Comparison of ENCODE assay signal across 28 mouse cellular contexts in the genomic region with DNA sequence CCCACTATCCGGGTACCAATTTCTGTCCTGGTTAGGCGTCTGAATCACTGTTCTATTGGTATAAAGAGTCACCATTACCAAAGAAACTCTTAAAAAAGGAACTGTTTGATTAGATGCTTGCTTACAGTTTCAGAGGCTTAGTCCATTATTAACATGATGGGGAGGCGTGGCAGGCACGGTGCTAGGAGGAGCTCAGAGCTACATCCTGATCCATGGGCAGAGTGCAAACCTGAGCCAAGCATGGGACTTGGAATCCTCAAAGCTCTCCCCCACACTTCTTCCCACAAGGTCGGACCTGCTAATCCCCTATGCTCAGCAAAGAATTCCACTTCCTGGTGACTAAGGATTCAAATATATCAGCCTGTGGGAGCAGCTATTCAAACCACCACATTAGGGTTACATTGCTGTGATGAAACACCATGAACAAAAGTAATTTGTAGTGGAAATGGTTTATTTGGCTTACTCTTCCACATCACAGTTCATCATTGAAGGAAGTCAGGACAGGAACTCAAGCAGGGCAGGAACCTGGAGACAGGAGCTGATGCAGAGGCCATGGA. TPM values are rescaled to one million over a fixed set of nuclear protein-coding genes. Genes with fewer than 3 reads are reported as not detected.
DNase-seq lines count a peak whose midpoint lies in the region; ATAC-seq and TF ChIP-seq lines count a peak whose summit lies in the region.
"Had no signal": no experiment of that assay in that cellular context is flagged by ENCODE, and none has a peak within 500 bp of the region (broad histone marks: within the 10 kb centered on the region; RNA-seq: fewer than 3 reads in every experiment).

No protein-coding gene starts in this region.

- intact Hi-C loops in left cerebral cortex, postnatal 10 days (cut with DNase I): no loop called here

- no peak overlapping the region for H3K4me3 ChIP-seq in kidney, embryonic 15.5 days (replicated peaks)
- no peak overlapping the region for H3K4me3 ChIP-seq in myocyte
- no peak overlapping the region for H3K4me3 ChIP-seq in midbrain, embryonic 14.5 days (replicated peaks; ENCODE audit: low read depth, low read length)
- H3K4me3 ChIP-seq: embryonic facial prominence, embryonic 12.5 days; forebrain, embryonic 10.5 days; forebrain, embryonic 15.5 days; gastrocnemius, adult 2 months; hindbrain, embryonic 12.5 days; intestine, embryonic 15.5 days; midbrain, embryonic 13.5 days; neural tube, embryonic 12.5 days had no signal

- H3K79me2 ChIP-seq in myocyte (ENCODE audit: control insufficient read depth, insufficient read depth): no peaks in the 10 kb centered on the region

- H3ac ChIP-seq in myocyte (ENCODE audit: control insufficient read depth, insufficient read length): no peak overlapping the region

- peak; percentile 17 to 40 for DNase-seq in kidney, adult 8-10 months
- DNase-seq in 416B (ENCODE audit: low read depth): peak; percentile 29
- DNase-seq in brain, adult 2 months (ENCODE audit: low read depth, low spot score): peak; percentile 33
- no peak for DNase-seq in left cerebral cortex, postnatal 10 days (ENCODE audit: extremely low spot score in 1 of 2, low spot score in 2 of 2)
- no peak for DNase-seq in midbrain, embryonic 14.5 days
- DNase-seq: cerebellum, adult 9-10 months; cerebellum, postnatal 36 days; gastrocnemius, adult 2 months; gastrocnemius, postnatal 36 days; liver; lung, adult 2 months; lung, postnatal 10 days; right cerebral cortex, postnatal 4 days; thymus, postnatal 4 days had no signal

- ATAC-seq in kidney, embryonic 15.5 days (replicated peaks; ENCODE audit: low FRiP score): no peak; the same call in 1 of the 2 replicates
- ATAC-seq in midbrain, embryonic 14.5 days (ENCODE audit: low FRiP score, low TSS enrichment): no peak
- ATAC-seq: forebrain, embryonic 15.5 days; hindbrain, postnatal 0 days; intestine, embryonic 15.5 days; midbrain, embryonic 13.5 days had no signal

- no peaks in the 10 kb centered on the region; the same call in 1 of the 2 replicates for H3K9me3 ChIP-seq in kidney, embryonic 15.5 days (replicated peaks)
- H3K9me3 ChIP-seq in midbrain, embryonic 14.5 days (ENCODE audit: control insufficient read depth, low read length): no peaks in the 10 kb centered on the region
- H3K9me3 ChIP-seq: embryonic facial prominence, embryonic 12.5 days; forebrain, embryonic 10.5 days; forebrain, embryonic 15.5 days; hindbrain, embryonic 12.5 days; intestine, embryonic 15.5 days; midbrain, embryonic 13.5 days; neural tube, embryonic 12.5 days had no signal

- H3K36me3 ChIP-seq in kidney, embryonic 15.5 days: no peaks in the 10 kb centered on the region
- no peaks in the 10 kb centered on the region for H3K36me3 ChIP-seq in myocyte (ENCODE audit: control insufficient read depth, insufficient read depth)
- no peaks in the 10 kb centered on the region for H3K36me3 ChIP-seq in midbrain, embryonic 14.5 days (ENCODE audit: control insufficient read depth, insufficient read depth, low read length)
- H3K36me3 ChIP-seq: embryonic facial prominence, embryonic 12.5 days; forebrain, embryonic 10.5 days; forebrain, embryonic 15.5 days; hindbrain, embryonic 12.5 days; intestine, embryonic 15.5 days; midbrain, embryonic 13.5 days; neural tube, embryonic 12.5 days had no signal

- H3K27ac ChIP-seq in kidney, embryonic 15.5 days: no peak overlapping the region
- H3K27ac ChIP-seq in midbrain, embryonic 14.5 days (replicated peaks; ENCODE audit: low read depth, low read length): no peak overlapping the region
- H3K27ac ChIP-seq: embryonic facial prominence, embryonic 12.5 days; forebrain, embryonic 10.5 days; forebrain, embryonic 15.5 days; gastrocnemius, adult 2 months; hindbrain, embryonic 12.5 days; hindbrain, postnatal 0 days; intestine, embryonic 15.5 days; liver, embryonic 14.5 days; macrophage; midbrain, embryonic 13.5 days; neural tube, embryonic 12.5 days had no signal

- H3K27me3 ChIP-seq in kidney, embryonic 15.5 days: no peaks in the 10 kb centered on the region
- no peaks in the 10 kb centered on the region for H3K27me3 ChIP-seq in myocyte (ENCODE audit: control insufficient read depth, insufficient read depth, insufficient read length)
- H3K27me3 ChIP-seq in midbrain, embryonic 14.5 days (ENCODE audit: control insufficient read depth, insufficient read depth, low read length): no peaks in the 10 kb centered on the region
- H3K27me3 ChIP-seq: embryonic facial prominence, embryonic 12.5 days; forebrain, embryonic 15.5 days; hindbrain, embryonic 12.5 days; intestine, embryonic 15.5 days; midbrain, embryonic 13.5 days; neural tube, embryonic 12.5 days had no signal

- no peak for TF ChIP-seq POLR2A in myocyte (IDR thresholded peaks at IDR 0.05; ENCODE audit: insufficient read length, low read depth)

- 81% methylated on average over 5 of the region's 5 CpGs for WGBS in kidney, embryonic 15.5 days
- WGBS in midbrain, embryonic 14.5 days: 83% methylated on average over 5 of the region's 5 CpGs

- no peaks in the 10 kb centered on the region for H3K4me1 ChIP-seq in kidney, embryonic 15.5 days
- H3K4me1 ChIP-seq in midbrain, embryonic 14.5 days (ENCODE audit: control insufficient read depth, insufficient read depth, low read length): 0 out of 2 replicates have a peak, but pooled peaks cover 3% of the 10 kb centered on the region
- H3K4me1 ChIP-seq: embryonic facial prominence, embryonic 12.5 days; forebrain, embryonic 10.5 days; intestine, embryonic 15.5 days; midbrain, embryonic 13.5 days; neural tube, embryonic 12.5 days had no signal

- H3K4me2 ChIP-seq in kidney, embryonic 15.5 days: no peak overlapping the region
- no peak overlapping the region for H3K4me2 ChIP-seq in myocyte (ENCODE audit: low read depth)
- H3K4me2 ChIP-seq in midbrain, embryonic 14.5 days (ENCODE audit: low read length): no peak overlapping the region
- H3K4me2 ChIP-seq: embryonic facial prominence, embryonic 12.5 days; forebrain, embryonic 15.5 days; hindbrain, embryonic 12.5 days; intestine, embryonic 15.5 days; midbrain, embryonic 13.5 days; neural tube, embryonic 12.5 days had no signal

- no peak overlapping the region for H3K9ac ChIP-seq in kidney, embryonic 15.5 days
- no peak overlapping the region for H3K9ac ChIP-seq in midbrain, embryonic 14.5 days (replicated peaks; ENCODE audit: low read length)
- H3K9ac ChIP-seq: embryonic facial prominence, embryonic 12.5 days; forebrain, embryonic 15.5 days; hindbrain, embryonic 12.5 days; intestine, embryonic 15.5 days; liver, embryonic 14.5 days; midbrain, embryonic 13.5 days; neural tube, embryonic 12.5 days had no signal

TF ChIP-seq in myocyte, 11 proteins besides CTCF, POLR2A, EP300 and RAD21:
- no peak for TF ChIP-seq TCF3 (IDR thresholded peaks at IDR 0.05; ENCODE audit: insufficient read length, low read depth)
- TF ChIP-seq CEBPB (IDR thresholded peaks at IDR 0.05; ENCODE audit: insufficient read depth, poor library complexity, severe bottlenecking): peak; percentile 57; the same call in 1 of the 2 replicates

RNA-seq across cellular contexts. Expression of gene Il12a, which starts 20.9 kb away (rescaled TPM):
- 0.37 and 0.40 TPM in 2 replicates for polyA plus RNA-seq in kidney, embryonic 15.5 days (2015; fragmentation: Nextera tagmentation; extraction: Ambion mirVana)
- 3.4 TPM for polyA plus RNA-seq in myocyte (2012; fragmentation: generic; extraction: Trizol)
- under 1 TPM; 0.93 to 0.94 TPM for total RNA-seq in left cerebral cortex, postnatal 10 days (2021)
- not detected in 2 replicates for polyA plus RNA-seq in midbrain, embryonic 14.5 days (2014; fragmentation: Nextera tagmentation; extraction: Ambion mirVana)
- total RNA-seq: hindbrain, postnatal 0 days; MEL had no signal
- polyA plus RNA-seq: heart, embryonic 14.5 days; hindbrain, embryonic 12.5 days; intestine, embryonic 15.5 days; midbrain, embryonic 13.5 days had no signal

Comparison
In these comparisons a context has a peak if more than half of its experiments do, and no peak if none do; other contexts are left out.
1. DNase-seq: peak in kidney, adult 8-10 months (2 of 2), 416B (single experiment) and brain, adult 2 months (single experiment); none in left cerebral cortex, postnatal 10 days (0 of 2) and midbrain, embryonic 14.5 days (single experiment).